Mouse (Mus musculus) ES-E14 (cell line): ENCODE results near the gene Fam83d. TPM values are rescaled to one million over a fixed set of nuclear protein-coding genes. Genes with fewer than 3 reads are reported as not detected.

ENCODE experiments used
- DNase-seq: peaks from one replicate; pipeline ENCODE4 v3.0.0-alpha.2; 2013; ENCODE audit warnings: low read depth, low spot score
- H3K27ac ChIP-seq: 2 replicates; pipeline ENCODE4 v1.5.1; 2012; ENCODE audit warnings: low read depth, mild to moderate bottlenecking, low read length, moderate library complexity, mixed read lengths; ENCODE audit not compliant: poor library complexity, insufficient read depth, severe bottlenecking
- H3K36me3 ChIP-seq: 2 replicates; pipeline ENCODE4 v1.6.1; 2012; ENCODE audit warnings: mild to moderate bottlenecking, low read length, moderate library complexity, mixed read lengths; ENCODE audit not compliant: control insufficient read depth, poor library complexity, insufficient read depth, severe bottlenecking
- H3K4me1 ChIP-seq, 2 experiments: fragments of 150-350 bp in 1 of 2; sonication (generic) in 1 of 2; 2 replicates each; pipeline ENCODE4 v1.6.1; 2012; ENCODE audit warnings: low read length in 2 of 2, mild to moderate bottlenecking in 1 of 2, mixed read lengths in 1 of 2; ENCODE audit not compliant: control insufficient read depth in 2 of 2, insufficient read depth in 2 of 2, poor library complexity in 1 of 2
- H3K4me3 ChIP-seq, 2 experiments: fragments of 150-350 bp in 1 of 2; sonication (generic) in 1 of 2; 2 replicates each; pipeline ENCODE4 v1.5.1; 2012; ENCODE audit warnings: low read length in 2 of 2, low read depth in 1 of 2, mild to moderate bottlenecking in 1 of 2, mixed read lengths in 1 of 2; ENCODE audit not compliant: insufficient read depth in 1 of 2, poor library complexity in 1 of 2, severe bottlenecking in 1 of 2
- H3K9ac ChIP-seq: 2 replicates; pipeline ENCODE4 v1.6.1; 2012; ENCODE audit warnings: low read depth, mild to moderate bottlenecking, low read length, mixed read lengths; ENCODE audit not compliant: poor library complexity, insufficient read depth, severe bottlenecking
- H3K9me3 ChIP-seq: fragments of 150-350 bp; sonication (generic); 2 replicates; pipeline ENCODE4 v1.6.1; 2012; ENCODE audit warnings: low read depth, mild to moderate bottlenecking, low read length; ENCODE audit not compliant: control insufficient read depth, insufficient read depth
- CHD2 ChIP-seq: IDR thresholded peaks from 2 replicates; pipeline ENCODE4 v1.6.1; 2014; ENCODE audit warnings: mild to moderate bottlenecking, low read depth, low read length, inconsistent platforms
- HCFC1 ChIP-seq: IDR thresholded peaks from 2 replicates; pipeline ENCODE4 v1.6.1; 2012; ENCODE audit warnings: low read length, inconsistent platforms, borderline replicate concordance; ENCODE audit not compliant: insufficient read depth
- MAFK ChIP-seq: IDR thresholded peaks from 2 replicates; pipeline ENCODE4 v1.6.1; 2014; ENCODE audit warnings: mild to moderate bottlenecking, low read depth, low read length, inconsistent platforms; ENCODE audit not compliant: insufficient read depth
- ZC3H11A ChIP-seq: IDR thresholded peaks from 2 replicates; pipeline ENCODE4 v1.6.1; 2012; ENCODE audit warnings: low read depth, mild to moderate bottlenecking, inconsistent platforms, low read length, borderline replicate concordance
- ZNF384 ChIP-seq: IDR thresholded peaks from 2 replicates; pipeline ENCODE4 v1.6.1; 2012; ENCODE audit warnings: low read depth, low read length, inconsistent platforms
- in situ Hi-C, 2 experiments: fragments of 600-800 bp; cut with MboI; formaldehyde crosslinking; loops; one replicate each; pipeline ENCODE4 v1.15.1; 2025; ENCODE audit warnings: low sequenced_read_pairs in 2 of 2, inconsistent platforms in 1 of 2; ENCODE audit not compliant: unreplicated experiment in 2 of 2
- total RNA-seq: library from RNA; depleted of rRNA; stranded (reverse); fragments of 300-350 nt; gene quantifications from 2 replicates; pipeline ENCODE4 v1.2.3, GENCODE M21; 2012; rRNA removed

The Fam83d gene
- 28.0 and 31.1 TPM in 2 replicates for total RNA-seq

DNA sequence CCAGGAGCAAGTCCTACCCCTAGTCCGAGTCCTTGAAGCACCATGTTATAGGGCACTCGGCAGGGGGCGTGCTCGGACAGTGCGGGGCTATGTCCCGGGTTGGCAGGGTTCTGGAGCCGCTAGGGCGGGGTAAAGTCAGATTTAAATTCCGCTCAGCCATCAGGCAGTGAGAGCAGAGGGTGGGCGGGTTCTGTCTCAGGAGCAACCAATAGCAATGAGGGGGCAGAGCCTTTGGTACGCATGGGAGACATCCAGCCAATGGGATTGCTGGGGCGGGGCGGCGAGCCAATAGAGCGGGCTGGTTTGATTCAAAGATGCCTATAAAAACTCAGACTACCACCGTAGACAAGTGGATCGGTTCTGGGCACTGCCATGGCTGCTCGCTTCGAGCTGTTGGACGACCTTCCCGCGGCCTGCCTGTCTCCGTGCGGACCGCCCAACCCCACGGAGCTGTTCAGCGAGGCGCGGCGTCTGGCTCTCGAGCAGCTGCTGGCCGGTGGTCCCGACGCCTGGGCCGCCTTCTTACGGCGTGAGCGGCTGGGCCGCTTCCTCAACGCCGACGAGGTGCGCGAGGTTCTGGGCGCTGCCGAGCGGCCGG is at the start of gene Fam83d:
Gene Fam83d (plus strand): TSS at position 352 of the 598 bp plus-strand sequence.
- Histone ChIP-seq H3K36me3 (peaks cover 2% of the 10 kb centered on the region; the same call in 1 of the 2 replicates), H3K4me3 (peak within 1 kb of the TSS; percentile 90 to 94), H3K27ac (no peak within 1 kb of the TSS), H3K4me1 (peaks cover 2 to 18% of the 10 kb centered on the region in 2 experiments), H3K9me3 (no peaks in the 10 kb centered on the region), H3K9ac (peak within 1 kb of the TSS; percentile 90)
- in situ Hi-C loops: no loop called here
- TF ChIP-seq ZNF384 (no peak), ZC3H11A (peak; percentile 32; the same call in 1 of the 2 replicates), HCFC1 (no peak; the same call in 1 of the 2 replicates), MAFK (no peak), CHD2 (peak; percentile 82; the same call in 1 of the 2 replicates)
- peak; percentile 96 for DNase-seq

DNA sequence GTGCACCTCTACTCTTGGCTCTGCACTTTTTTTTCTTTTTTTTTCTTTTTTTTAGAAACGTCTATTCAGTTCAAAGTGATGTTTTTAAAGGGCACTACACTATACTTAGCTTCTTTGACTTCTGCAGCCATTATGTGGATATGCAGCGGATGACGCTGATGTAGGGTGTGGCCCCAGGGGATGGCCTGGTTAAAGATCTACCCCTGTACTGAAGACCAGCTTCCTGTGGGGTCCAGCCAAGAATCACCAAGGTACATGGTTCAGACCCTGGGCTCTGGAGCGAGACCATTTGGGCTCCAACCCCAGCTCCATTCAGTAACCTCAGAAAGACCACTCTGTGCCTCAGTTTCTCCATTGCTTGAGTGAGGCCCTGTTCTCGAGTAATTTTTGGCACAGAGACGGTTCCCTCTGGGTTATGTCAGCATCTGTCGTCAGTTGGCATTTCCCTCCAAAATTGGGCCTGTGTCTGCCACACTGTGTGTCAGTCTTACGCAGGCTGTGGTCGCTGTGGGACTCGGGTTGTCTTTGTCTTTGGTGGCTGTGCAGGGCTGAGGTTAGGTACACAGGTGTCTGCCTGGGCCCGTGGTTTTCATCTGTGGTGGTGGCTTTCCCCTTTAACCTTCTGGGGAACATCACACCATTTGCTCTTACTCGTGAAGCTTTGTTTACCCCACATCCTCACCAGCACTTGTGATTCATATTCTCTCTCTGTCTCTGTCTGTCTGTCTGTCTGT is 48.9 kb upstream of the Fam83d start:
- Histone ChIP-seq H3K9ac (no peak overlapping the region), H3K9me3 (no peaks in the 10 kb centered on the region), H3K36me3 (no peaks in the 10 kb centered on the region), H3K27ac (no peak overlapping the region), H3K4me3 (no peak overlapping the region), H3K4me1 (no peaks in the 10 kb centered on the region; a peak in 1 of 4 replicates)
- no peak for DNase-seq
- in situ Hi-C loops: no loop called here
- TF ChIP-seq MAFK (no peak), ZC3H11A (no peak), ZNF384 (no peak), CHD2 (no peak), HCFC1 (no peak)

DNA sequence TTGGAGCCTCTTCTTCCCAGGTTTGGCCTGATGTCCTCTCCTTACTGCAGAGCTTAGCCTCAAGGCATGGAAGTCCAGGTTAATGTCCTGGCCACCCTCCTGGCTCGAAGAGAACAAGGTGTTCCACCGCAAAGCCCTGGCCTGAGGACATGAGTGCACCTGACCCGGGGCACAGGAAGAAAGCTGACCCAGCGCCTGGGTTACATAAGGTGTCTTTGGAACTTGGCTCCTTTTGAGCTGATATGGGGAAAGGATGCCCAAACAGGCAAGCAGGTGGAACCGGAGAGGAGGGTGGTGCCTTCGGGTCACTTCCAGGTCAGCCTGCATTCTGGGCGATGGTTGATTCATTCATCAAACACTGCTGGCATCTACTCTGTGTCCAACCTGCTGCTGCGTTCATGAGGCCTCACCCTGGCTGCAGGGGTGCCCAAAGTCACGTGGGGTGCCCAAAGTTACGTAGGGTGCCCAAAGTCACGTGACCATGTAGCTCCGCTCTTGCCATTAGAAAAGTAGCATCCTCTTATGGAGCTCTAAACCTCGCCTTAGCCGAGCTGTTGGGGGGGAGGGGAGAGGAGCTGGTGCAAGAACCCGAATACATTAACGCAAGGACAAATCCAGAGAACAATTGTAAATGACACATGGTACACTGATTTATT is 47.0 kb upstream of the Fam83d start:
- DNase-seq: no peak
- in situ Hi-C loops: no loop called here
- no peaks in the 10 kb centered on the region for H3K9me3 ChIP-seq
- H3K27ac ChIP-seq: no peak overlapping the region
- no peaks in the 10 kb centered on the region; a peak in 1 of 4 replicates for H3K4me1 ChIP-seq
- H3K36me3 ChIP-seq: no peaks in the 10 kb centered on the region
- H3K9ac ChIP-seq: no peak overlapping the region
- H3K4me3 ChIP-seq: no peak overlapping the region
- TF ChIP-seq HCFC1: no peak
- no peak for TF ChIP-seq ZNF384
- TF ChIP-seq ZC3H11A: no peak
- no peak for TF ChIP-seq MAFK
- TF ChIP-seq CHD2: no peak

DNA sequence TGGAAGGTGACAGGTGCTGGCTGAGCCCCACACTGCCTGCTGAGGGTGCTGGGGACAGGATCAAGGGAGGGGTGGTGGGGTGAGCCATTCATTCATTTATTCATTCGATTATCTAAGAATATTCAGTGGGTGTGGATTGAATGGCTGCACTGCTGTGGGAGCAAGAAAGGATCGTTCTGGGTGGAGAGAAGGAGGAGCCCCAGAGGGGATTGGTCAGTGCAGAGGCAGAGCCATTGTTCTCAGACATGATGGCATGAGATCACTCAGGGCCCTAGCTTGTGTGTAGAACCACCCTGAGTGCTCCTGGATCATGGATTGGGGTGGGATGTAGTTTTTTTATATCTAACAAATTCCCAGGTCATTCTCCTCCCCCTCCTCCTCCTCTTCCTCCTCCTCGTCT is 46.4 kb upstream of the Fam83d start:
- DNase-seq: no peak
- Histone ChIP-seq H3K4me3 (no peak overlapping the region), H3K9me3 (no peaks in the 10 kb centered on the region), H3K4me1 (no peaks in the 10 kb centered on the region; a peak in 1 of 4 replicates), H3K36me3 (no peaks in the 10 kb centered on the region), H3K9ac (no peak overlapping the region), H3K27ac (no peak overlapping the region)
- TF ChIP-seq MAFK (no peak), ZC3H11A (no peak), CHD2 (no peak), ZNF384 (no peak), HCFC1 (no peak)
- in situ Hi-C loops: no loop called here
